25 mouse cellular contexts compared by ENCODE assay signal in the genomic region with DNA sequence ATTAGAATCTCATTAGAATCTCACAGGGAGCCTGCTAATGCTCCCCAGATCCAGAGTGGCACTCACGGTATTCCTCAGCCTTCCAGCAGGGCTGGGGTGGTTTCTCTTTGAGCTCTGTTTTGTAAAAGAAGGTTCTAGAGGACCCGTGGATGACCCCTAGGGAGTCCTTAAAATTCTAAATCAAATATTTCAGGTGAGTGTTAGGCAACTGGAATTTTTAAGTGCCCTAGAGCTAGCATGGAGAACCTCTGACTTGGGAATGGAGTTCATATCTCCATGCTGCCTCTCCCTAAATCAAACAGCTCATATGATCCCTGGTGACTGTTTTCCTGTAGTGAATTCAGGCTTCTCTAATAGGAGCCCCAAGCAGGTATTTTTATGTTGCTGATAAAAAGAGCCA.
DNase-seq lines count a peak whose midpoint lies in the region; ATAC-seq and TF ChIP-seq lines count a peak whose summit lies in the region.
"Had no signal": no experiment of that assay in that cellular context is flagged by ENCODE, and none has a peak within 500 bp of the region (broad histone marks: within the 10 kb centered on the region; RNA-seq: fewer than 3 reads in every experiment).

No protein-coding gene starts in this region.

- H3K9ac ChIP-seq in lung, embryonic 15.5 days = no peak overlapping the region
- no peak overlapping the region for H3K9ac ChIP-seq in hindbrain, embryonic 11.5 days (ENCODE audit: low read depth, low read length)
- H3K9ac ChIP-seq: forebrain, embryonic 13.5 days; heart, embryonic 13.5 days; hindbrain, embryonic 12.5 days; hindbrain, embryonic 15.5 days had no signal

- H3K27me3 ChIP-seq in lung, embryonic 15.5 days = no peaks in the 10 kb centered on the region
- H3K27me3 ChIP-seq in hindbrain, embryonic 11.5 days (ENCODE audit: control insufficient read depth, insufficient read depth, low read length) = no peaks in the 10 kb centered on the region
- H3K27me3 ChIP-seq: forebrain, embryonic 13.5 days; heart, embryonic 13.5 days; hindbrain, embryonic 12.5 days; hindbrain, embryonic 15.5 days had no signal

- H3K27ac ChIP-seq in lung, embryonic 15.5 days = 0 out of 2 replicates have a peak overlapping the region, but pooled peaks have one; percentile 41
- H3K27ac ChIP-seq in left cerebral cortex, adult 2 months = no peak overlapping the region
- H3K27ac ChIP-seq in hindbrain, embryonic 11.5 days (ENCODE audit: low read depth, low read length) = no peak overlapping the region
- H3K27ac ChIP-seq: forebrain, embryonic 10.5 days; forebrain, embryonic 13.5 days; heart, adult 2 months; heart, embryonic 10.5 days; heart, embryonic 13.5 days; hindbrain, embryonic 12.5 days; hindbrain, embryonic 15.5 days had no signal

- peak; percentile 10 for DNase-seq in MN1 (ENCODE audit: low spot score)
- DNase-seq in lung, postnatal 10 days = peak; percentile 32
- no peak for DNase-seq in left cerebral cortex, adult 2 months (ENCODE audit: extremely low spot score in 1 of 2, low spot score in 2 of 2)
- DNase-seq in layer of hippocampus, postnatal 10 days (ENCODE audit: low spot score in 2 of 2) = no peak
- DNase-seq in hindbrain, embryonic 11.5 days (ENCODE audit: low spot score) = no peak
- DNase-seq: adrenal gland, adult 8-10 months; adrenal gland, postnatal 36 days; cerebellum, adult 18-20 months; cerebellum, adult 9-10 months; cerebellum, postnatal 14 days; gastrocnemius, postnatal 10 days; gastrocnemius, postnatal 36 days; heart, adult 2 months; heart, postnatal 14 days; heart, postnatal 4 days had no signal

- no peak for TF ChIP-seq CTCF in left cerebral cortex, adult 2 months (IDR thresholded peaks at IDR 0.05)

- H3K9me3 ChIP-seq in lung, embryonic 15.5 days = no peaks in the 10 kb centered on the region
- no peaks in the 10 kb centered on the region for H3K9me3 ChIP-seq in hindbrain, embryonic 11.5 days (ENCODE audit: control insufficient read depth, low read length)
- H3K9me3 ChIP-seq: forebrain, embryonic 10.5 days; forebrain, embryonic 13.5 days; heart, embryonic 10.5 days; heart, embryonic 13.5 days; hindbrain, embryonic 12.5 days; hindbrain, embryonic 15.5 days had no signal

- no peak overlapping the region; the same call in 1 of the 2 replicates for H3K4me2 ChIP-seq in lung, embryonic 15.5 days
- H3K4me2 ChIP-seq in hindbrain, embryonic 11.5 days (replicated peaks; ENCODE audit: low read depth, low read length) = no peak overlapping the region
- H3K4me2 ChIP-seq: forebrain, embryonic 13.5 days; heart, embryonic 13.5 days; hindbrain, embryonic 12.5 days; hindbrain, embryonic 15.5 days had no signal

- 0 out of 2 replicates have a peak, but pooled peaks have one; percentile 31 for ATAC-seq in lung, embryonic 15.5 days (ENCODE audit: borderline replicate concordance, extremely low read depth, low FRiP score, low TSS enrichment)
- ATAC-seq in hindbrain, embryonic 11.5 days (ENCODE audit: low FRiP score) = no peak
- ATAC-seq: activated CD4-positive, CD25-positive, alpha-beta regulatory T cell, adult 4 months; CD4-positive, CD25-positive, alpha-beta regulatory T cell, adult 4 months; forebrain, embryonic 13.5 days; forebrain, embryonic 16.5 days had no signal

- intact Hi-C loops in left cerebral cortex, adult 2 months (cut with DNase I) = no loop called here

- H3K36me3 ChIP-seq in lung, embryonic 15.5 days = no peaks in the 10 kb centered on the region
- H3K36me3 ChIP-seq in hindbrain, embryonic 11.5 days (ENCODE audit: control insufficient read depth, insufficient read depth, low read length) = no peaks in the 10 kb centered on the region
- H3K36me3 ChIP-seq: forebrain, embryonic 10.5 days; heart, embryonic 10.5 days; heart, embryonic 13.5 days; hindbrain, embryonic 12.5 days; hindbrain, embryonic 15.5 days had no signal

- 46% methylated on average over 2 of the region's 2 CpGs for WGBS in lung, embryonic 15.5 days
- 50% methylated on average over 2 of the region's 2 CpGs for WGBS in hindbrain, embryonic 11.5 days

- H3K4me3 ChIP-seq in lung, embryonic 15.5 days = no peak overlapping the region
- no peak overlapping the region for H3K4me3 ChIP-seq in left cerebral cortex, adult 2 months
- no peak overlapping the region for H3K4me3 ChIP-seq in hindbrain, embryonic 11.5 days (ENCODE audit: low read depth, low read length)
- H3K4me3 ChIP-seq: forebrain, embryonic 10.5 days; forebrain, embryonic 13.5 days; heart, adult 2 months; heart, embryonic 10.5 days; heart, embryonic 13.5 days; hindbrain, embryonic 12.5 days; hindbrain, embryonic 15.5 days had no signal

- H3K4me1 ChIP-seq in lung, embryonic 15.5 days = 0 out of 2 replicates have a peak, but pooled peaks cover under 1% of the 10 kb centered on the region
- H3K4me1 ChIP-seq in hindbrain, embryonic 11.5 days (replicated peaks; ENCODE audit: control insufficient read depth, insufficient read depth, low read length) = no peaks in the 10 kb centered on the region
- H3K4me1 ChIP-seq: forebrain, embryonic 10.5 days; forebrain, embryonic 13.5 days; heart, embryonic 10.5 days; hindbrain, embryonic 12.5 days; hindbrain, embryonic 15.5 days had no signal

Comparison
In these comparisons a context has a peak if more than half of its experiments do, and no peak if none do; other contexts are left out.
1. DNase-seq: peak in MN1 (single experiment) and lung, postnatal 10 days (single experiment); none in left cerebral cortex, adult 2 months (0 of 2), layer of hippocampus, postnatal 10 days (0 of 2) and hindbrain, embryonic 11.5 days (single experiment).